Mouse (Mus musculus) liver, embryonic 13.5 days (tissue): ENCODE data around the gene Nckap5l. TPM values are rescaled to one million over a fixed set of nuclear protein-coding genes. Genes with fewer than 3 reads are reported as not detected.

Source experiments
- ATAC-seq: fragments of 200-750 bp; cut with Nextera tagmentation; 2 replicates; pipeline ENCODE4 v1.8.0; 2017; ENCODE audit warnings: low read depth, mild to moderate bottlenecking, moderate number of reproducible peaks, moderate library complexity
- DNase-seq: peaks from one replicate; pipeline ENCODE4 v3.0.0; 2022
- H3K27ac ChIP-seq: fragments of 300-500 bp; sonication (generic); 2 replicates; pipeline ENCODE4 v1.5.1; 2015; ENCODE audit warnings: moderate library complexity, mild to moderate bottlenecking, inconsistent platforms
- H3K27me3 ChIP-seq: fragments of 300-500 bp; sonication (generic); 2 replicates; pipeline ENCODE4 v1.6.1; 2015; ENCODE audit warnings: mild to moderate bottlenecking, inconsistent platforms
- H3K36me3 ChIP-seq: fragments of 300-500 bp; sonication (generic); 2 replicates; pipeline ENCODE4 v1.6.1; 2015; ENCODE audit warnings: mild to moderate bottlenecking, inconsistent platforms
- H3K4me1 ChIP-seq: fragments of 300-500 bp; sonication (generic); replicated peaks from 2 replicates; pipeline ENCODE4 v1.6.1; 2015; ENCODE audit warnings: inconsistent platforms
- H3K4me2 ChIP-seq: fragments of 300-500 bp; sonication (generic); 2 replicates; pipeline ENCODE4 v1.6.1; 2015; ENCODE audit warnings: inconsistent platforms, mild to moderate bottlenecking, moderate library complexity
- H3K4me3 ChIP-seq: fragments of 300-500 bp; sonication (generic); replicated peaks from 2 replicates; pipeline ENCODE4 v1.5.1; 2015; ENCODE audit warnings: mild to moderate bottlenecking, inconsistent platforms
- H3K9ac ChIP-seq: fragments of 300-500 bp; sonication (generic); 2 replicates; pipeline ENCODE4 v1.6.1; 2015; ENCODE audit warnings: mild to moderate bottlenecking, inconsistent platforms
- H3K9me3 ChIP-seq: fragments of 300-500 bp; sonication (generic); replicated peaks from 2 replicates; pipeline ENCODE4 v1.6.1; 2016; ENCODE audit warnings: inconsistent platforms
- WGBS: fragments of 180-500 bp; shearing (Covaris S2); methylation state at CpG from one replicate; pipeline ENCODE4 v1.1.7; 2015; ENCODE audit not compliant: insufficient replicate concordance; 5-methylcytosine and 5-hydroxymethylcytosine counted together
- polyA plus RNA-seq: library from polyadenylated mRNA; unstranded; fragments of >200 nt; fragmentation: Nextera tagmentation; extraction: Ambion mirVana; gene quantifications from 2 replicates; pipeline ENCODE4 v1.2.1, GENCODE M21; 2015

Nckap5l gene
- polyA plus RNA-seq, 1 experiment from 2014 or later: 0.85 TPM

GRCm38 (mm10) chr15:99497061-99497460 lies 39.5 kb upstream of the Nckap5l start:
- H3K4me3 ChIP-seq: no peak overlapping the region
- no peak for DNase-seq
- H3K36me3 ChIP-seq: no peaks in the 10 kb centered on the region
- peaks cover 29% of the 10 kb centered on the region for H3K27me3 ChIP-seq
- H3K4me2 ChIP-seq: no peak overlapping the region
- ATAC-seq: no peak
- peaks cover 36% of the 10 kb centered on the region for H3K4me1 ChIP-seq
- no peak overlapping the region for H3K9ac ChIP-seq
- 13% methylated on average over 4 of the region's 4 CpGs for WGBS
- no peaks in the 10 kb centered on the region for H3K9me3 ChIP-seq
- H3K27ac ChIP-seq: no peak overlapping the region

DNA sequence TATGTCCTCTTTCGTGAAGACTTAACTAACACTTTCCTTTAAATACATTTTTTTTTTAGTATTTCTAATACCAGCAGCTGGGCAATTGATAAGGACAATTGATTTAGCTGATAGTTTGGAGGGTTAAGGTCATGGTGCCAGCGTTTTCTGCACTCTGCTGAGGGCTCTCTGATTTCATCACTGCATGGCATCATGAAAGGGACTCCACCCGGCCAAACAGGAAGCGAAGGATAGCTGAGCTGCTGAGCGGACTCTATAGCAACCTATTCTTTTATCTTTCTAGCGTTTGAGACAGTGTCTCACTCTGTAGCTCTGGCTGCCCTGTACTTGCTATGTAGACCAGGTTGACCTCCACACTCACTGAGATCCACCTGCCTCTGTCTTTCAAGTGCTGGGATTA lies 27.2 kb upstream of the Nckap5l start:
- Histone ChIP-seq H3K4me3 (no peak overlapping the region), H3K27ac (no peak overlapping the region), H3K4me1 (no peaks in the 10 kb centered on the region), H3K9ac (no peak overlapping the region), H3K27me3 (peaks cover 8% of the 10 kb centered on the region; the same call in 1 of the 2 replicates), H3K4me2 (no peak overlapping the region), H3K9me3 (no peaks in the 10 kb centered on the region), H3K36me3 (no peaks in the 10 kb centered on the region)
- no peak for DNase-seq
- no peak for ATAC-seq
- 31% methylated on average over 6 of the region's 6 CpGs for WGBS

DNA sequence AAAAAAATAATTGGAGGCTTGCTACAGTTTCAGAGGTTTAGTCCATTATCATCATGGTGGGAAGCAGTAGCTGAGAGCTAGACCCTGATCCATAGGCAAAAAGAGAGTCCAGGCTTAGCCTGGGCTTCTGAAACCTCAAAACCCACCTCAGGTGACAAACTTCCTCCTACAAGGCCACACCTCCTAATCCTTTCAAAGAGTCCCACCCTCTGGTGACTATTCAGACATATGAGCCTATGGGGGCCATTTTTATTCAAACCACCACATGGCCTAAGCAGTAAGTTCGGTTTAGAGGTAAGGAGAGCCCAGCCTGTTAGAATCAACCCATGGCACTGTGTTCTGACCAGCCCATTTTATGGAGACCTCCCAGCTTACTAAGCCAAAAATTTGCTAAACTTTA lies 18.3 kb upstream of the Nckap5l start:
- H3K36me3 ChIP-seq: no peaks in the 10 kb centered on the region
- DNase-seq (no peak), ATAC-seq (no peak)
- H3K27me3 ChIP-seq: no peaks in the 10 kb centered on the region; the same call in 1 of the 2 replicates
- no peak overlapping the region for H3K9ac ChIP-seq
- no peaks in the 10 kb centered on the region for H3K9me3 ChIP-seq
- WGBS: 61% methylated on average over 1 of the region's 1 CpGs
- peaks cover 32% of the 10 kb centered on the region for H3K4me1 ChIP-seq
- H3K4me2 ChIP-seq: no peak overlapping the region
- H3K4me3 ChIP-seq: no peak overlapping the region
- H3K27ac ChIP-seq: no peak overlapping the region

- Histone ChIP-seq H3K27ac (peak within 1 kb of the TSS; percentile 84), H3K4me1 (peaks cover 35% of the 10 kb centered on the region), H3K36me3 (peaks cover 10% of the 10 kb centered on the region; the same call in 1 of the 2 replicates), H3K27me3 (no peaks in the 10 kb centered on the region; the same call in 1 of the 2 replicates), H3K4me2 (peak within 1 kb of the TSS; percentile 89), H3K4me3 (peak within 1 kb of the TSS; percentile 85), H3K9ac (peak within 1 kb of the TSS; percentile 87), H3K9me3 (no peaks in the 10 kb centered on the region)
- ATAC-seq: peak; percentile 80
- peak; percentile 78 for DNase-seq
- whole genome bisulfite sequencing: under 1% methylated on average over 26 of the region's 26 CpGs
Observed at GRCm38 (mm10) chr15:99474576-99474926, 17.0 kb upstream of the Nckap5l start, which contains the start of gene Bcdin3d. TSS of gene Bcdin3d (minus strand) at chr15:99474730.

DNA sequence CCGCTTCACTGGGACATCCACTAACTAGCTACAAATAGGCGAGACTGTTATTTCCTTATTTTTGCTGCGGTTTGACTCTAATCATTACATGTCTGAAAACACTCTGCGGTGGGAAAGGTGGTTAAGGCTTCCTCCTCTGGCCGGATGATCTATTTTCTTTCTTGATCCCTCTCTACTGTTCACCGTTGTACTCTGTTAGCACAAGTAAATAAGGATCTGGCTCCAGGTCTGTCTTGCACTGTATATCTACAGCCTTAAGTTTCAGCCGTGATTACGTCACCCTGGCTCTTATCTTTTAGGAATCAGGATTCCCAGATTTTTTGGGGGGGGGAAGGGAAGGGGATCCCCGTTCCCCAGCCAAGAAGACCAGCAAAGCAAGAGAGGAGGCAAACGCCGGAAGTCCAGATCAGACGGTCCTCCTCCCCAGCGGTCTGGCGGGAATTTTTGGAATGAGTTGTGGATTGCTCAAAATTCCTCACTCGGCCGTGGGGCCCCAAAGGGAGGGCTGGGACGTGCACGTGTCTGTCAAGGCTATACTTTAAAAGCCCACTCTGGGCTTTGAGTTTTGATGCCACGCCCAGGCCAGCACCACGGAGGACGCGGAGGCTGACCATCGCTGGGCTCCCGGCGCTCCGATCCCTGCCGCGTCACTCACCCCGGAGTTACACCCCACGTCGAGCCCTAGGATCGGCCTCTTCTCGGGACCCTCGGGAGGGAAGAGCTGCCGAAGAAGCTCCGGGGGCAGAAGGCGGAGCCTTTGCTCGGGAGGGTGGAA lies 16.4 kb upstream of the Nckap5l start:
- no peaks in the 10 kb centered on the region for H3K9me3 ChIP-seq
- H3K36me3 ChIP-seq: peaks cover 13% of the 10 kb centered on the region; the same call in 1 of the 2 replicates
- H3K4me3 ChIP-seq: peak overlapping the region; percentile 85
- H3K4me2 ChIP-seq: peak overlapping the region; percentile 89
- H3K27me3 ChIP-seq: no peaks in the 10 kb centered on the region; the same call in 1 of the 2 replicates
- DNase-seq (peak; percentile 41), ATAC-seq (peak; percentile 58)
- peaks cover 35% of the 10 kb centered on the region for H3K4me1 ChIP-seq
- 1% methylated on average over 38 of the region's 38 CpGs for WGBS
- H3K27ac ChIP-seq: peak overlapping the region; percentile 84
- H3K9ac ChIP-seq: peak overlapping the region; percentile 87

GRCm38 (mm10) chr15:99472972-99473371 lies 15.4 kb upstream of the Nckap5l start:
- H3K36me3 ChIP-seq: peaks cover 13% of the 10 kb centered on the region; the same call in 1 of the 2 replicates
- H3K4me2 ChIP-seq: peak overlapping the region; percentile 89
- ATAC-seq (no peak), DNase-seq (no peak)
- WGBS: 54% methylated on average over 7 of the region's 7 CpGs
- no peak overlapping the region for H3K27ac ChIP-seq
- no peak overlapping the region for H3K4me3 ChIP-seq
- peaks cover 35% of the 10 kb centered on the region for H3K4me1 ChIP-seq
- no peak overlapping the region for H3K9ac ChIP-seq
- H3K27me3 ChIP-seq: no peaks in the 10 kb centered on the region; the same call in 1 of the 2 replicates
- no peaks in the 10 kb centered on the region for H3K9me3 ChIP-seq

- no peaks in the 10 kb centered on the region for H3K9me3 ChIP-seq
- H3K36me3 ChIP-seq: peaks cover 13% of the 10 kb centered on the region; the same call in 1 of the 2 replicates
- H3K4me1 ChIP-seq: peaks cover 35% of the 10 kb centered on the region
- H3K27me3 ChIP-seq: no peaks in the 10 kb centered on the region
- no peak overlapping the region for H3K9ac ChIP-seq
- ATAC-seq: no peak
- DNase-seq: no peak
- WGBS: 59% methylated on average over 14 of the region's 14 CpGs
- no peak overlapping the region for H3K4me3 ChIP-seq
- H3K27ac ChIP-seq: no peak overlapping the region
- H3K4me2 ChIP-seq: no peak overlapping the region
Observed at GRCm38 (mm10) chr15:99471677-99472063, 14.1 kb upstream of the Nckap5l start.

- H3K9ac ChIP-seq: no peak overlapping the region
- H3K9me3 ChIP-seq: no peaks in the 10 kb centered on the region
- WGBS: 51% methylated on average over 17 of the region's 17 CpGs
- H3K4me3 ChIP-seq: no peak overlapping the region
- H3K27me3 ChIP-seq: no peaks in the 10 kb centered on the region
- H3K36me3 ChIP-seq: peaks cover 13% of the 10 kb centered on the region; the same call in 1 of the 2 replicates
- H3K4me2 ChIP-seq: no peak overlapping the region; the same call in 1 of the 2 replicates
- DNase-seq (no peak), ATAC-seq (no peak)
- no peak overlapping the region for H3K27ac ChIP-seq
- H3K4me1 ChIP-seq: peaks cover 35% of the 10 kb centered on the region
Observed at GRCm38 (mm10) chr15:99470971-99471676, 13.6 kb upstream of the Nckap5l start.

- Histone ChIP-seq H3K4me2 (no peak overlapping the region), H3K9ac (no peak overlapping the region), H3K4me1 (peaks cover 35% of the 10 kb centered on the region), H3K9me3 (no peaks in the 10 kb centered on the region), H3K27me3 (no peaks in the 10 kb centered on the region), H3K36me3 (peaks cover 13% of the 10 kb centered on the region; the same call in 1 of the 2 replicates), H3K4me3 (no peak overlapping the region), H3K27ac (no peak overlapping the region)
- WGBS: 87% methylated on average over 31 of the region's 31 CpGs
- ATAC-seq (no peak), DNase-seq (no peak)
Observed at GRCm38 (mm10) chr15:99470224-99470761, 12.7 kb upstream of the Nckap5l start.

- ATAC-seq: no peak
- H3K4me3 ChIP-seq: no peak overlapping the region
- H3K4me2 ChIP-seq: no peak overlapping the region
- 79% methylated on average over 4 of the region's 4 CpGs for WGBS
- no peak for DNase-seq
- H3K9me3 ChIP-seq: no peaks in the 10 kb centered on the region
- H3K27me3 ChIP-seq: no peaks in the 10 kb centered on the region
- H3K27ac ChIP-seq: no peak overlapping the region
- peaks cover 13% of the 10 kb centered on the region; the same call in 1 of the 2 replicates for H3K36me3 ChIP-seq
- H3K4me1 ChIP-seq: peaks cover 29% of the 10 kb centered on the region
- H3K9ac ChIP-seq: no peak overlapping the region
Observed at GRCm38 (mm10) chr15:99469736-99470135, 12.2 kb upstream of the Nckap5l start.

- H3K4me2 ChIP-seq: no peak overlapping the region
- peaks cover 25% of the 10 kb centered on the region for H3K4me1 ChIP-seq
- DNase-seq (peak; percentile 60), ATAC-seq (no peak)
- no peak overlapping the region for H3K9ac ChIP-seq
- no peaks in the 10 kb centered on the region for H3K27me3 ChIP-seq
- H3K4me3 ChIP-seq: no peak overlapping the region
- no peaks in the 10 kb centered on the region for H3K9me3 ChIP-seq
- 29% methylated on average over 3 of the region's 3 CpGs for WGBS
- peaks cover 13% of the 10 kb centered on the region; the same call in 1 of the 2 replicates for H3K36me3 ChIP-seq
- no peak overlapping the region for H3K27ac ChIP-seq
Observed at GRCm38 (mm10) chr15:99469067-99469466, 11.5 kb upstream of the Nckap5l start.
